Mouse (Mus musculus) left cerebral cortex, postnatal 25 days (tissue): ENCODE measurements around the gene Ppp1r1b. TPM values are rescaled to one million over a fixed set of nuclear protein-coding genes. Genes with fewer than 3 reads are reported as not detected.

Source experiments
- DNase-seq, 2 experiments: peaks; one replicate each; pipeline ENCODE4 v3.0.0; 2022; ENCODE audit warnings: low spot score in 2 of 2, mixed read lengths in 1 of 2
- intact Hi-C: fragments of 180-260 bp; cut with DNase I; formaldehyde crosslinking; loops from one replicate; pipeline ENCODE4 v1.15.1; 2025
- total RNA-seq, 2 experiments: library from RNA; stranded (reverse); gene quantifications; 2 replicates each; pipeline ENCODE4 v1.2.3; 2021

The Ppp1r1b gene
- total RNA-seq, 2 experiments from 2014 or later: 141 to 380 TPM

GRCm38 (mm10) chr11:98385638-98386585 lies 37.7 kb downstream of the Ppp1r1b start, which contains the start of gene Pnmt:
TSS of gene Pnmt (plus strand) at chr11:98386450.
- intact Hi-C loops: no loop called here
- DNase-seq: no peak

- no peak for DNase-seq
- intact Hi-C loops: no loop called here
Observed at GRCm38 (mm10) chr11:98386596-98386995, 38.4 kb downstream of the Ppp1r1b start.

- no peak for DNase-seq
- intact Hi-C loops: no loop called here
Observed at GRCm38 (mm10) chr11:98387056-98387577, 38.9 kb downstream of the Ppp1r1b start.

GRCm38 (mm10) chr11:98388282-98388681 lies 40.1 kb downstream of the Ppp1r1b start:
- DNase-seq: no peak
- intact Hi-C loops: no loop called here

GRCm38 (mm10) chr11:98389221-98389780 lies 41.1 kb downstream of the Ppp1r1b start:
- intact Hi-C loops: loop anchor here (1.0 kb wide), 1 partner anchor 47 kb away; no protein-coding TSS in a partner anchor
- DNase-seq: peak; percentile 70 to 78

GRCm38 (mm10) chr11:98390141-98390540 lies 41.9 kb downstream of the Ppp1r1b start:
- DNase-seq: no peak
- intact Hi-C loops: loop anchor here (5.0 kb wide), 1 partner anchor 123 kb away; no protein-coding TSS in a partner anchor

GRCm38 (mm10) chr11:98392034-98392433 lies 43.8 kb downstream of the Ppp1r1b start:
- no peak for DNase-seq
- intact Hi-C loops: loop anchor here (5.0 kb wide), 1 partner anchor 125 kb away; no protein-coding TSS in a partner anchor

- intact Hi-C loops: loop anchor here (5.0 kb wide), 1 partner anchor 125 kb away; no protein-coding TSS in a partner anchor
- DNase-seq: no peak
Observed at GRCm38 (mm10) chr11:98392645-98393044, 44.4 kb downstream of the Ppp1r1b start.

GRCm38 (mm10) chr11:98393317-98393716 lies 45.1 kb downstream of the Ppp1r1b start:
- intact Hi-C loops: loop anchor here (5.0 kb wide), 1 partner anchor 126 kb away; no protein-coding TSS in a partner anchor
- DNase-seq: no peak

- no peak for DNase-seq
Observed at GRCm38 (mm10) chr11:98394301-98394700, 46.1 kb downstream of the Ppp1r1b start.

GRCm38 (mm10) chr11:98395041-98395440 lies 46.8 kb downstream of the Ppp1r1b start:
- no peak for DNase-seq
- intact Hi-C loops: no loop called here

More at GRCm38 (mm10) chr11:98394301-98394700, 46.1 kb downstream of the Ppp1r1b start:
- intact Hi-C loops: loop anchor here (5.0 kb wide), 1 partner anchor 127 kb away; no protein-coding TSS in a partner anchor

GRCm38 (mm10) chr11:98397946-98398345 lies 49.7 kb downstream of the Ppp1r1b start:
- no peak for DNase-seq
- intact Hi-C loops: no loop called here

- intact Hi-C loops: no loop called here
- DNase-seq: peak; percentile 88 to 95
Observed at GRCm38 (mm10) chr11:98400161-98400726, 52.0 kb downstream of the Ppp1r1b start, which contains the start of gene Pgap3. TSS of gene Pgap3 (minus strand) at chr11:98400490.

- DNase-seq: no peak
- intact Hi-C loops: no loop called here
Observed at GRCm38 (mm10) chr11:98400816-98401215, 52.6 kb downstream of the Ppp1r1b start.

GRCm38 (mm10) chr11:98406621-98407020 lies 58.4 kb downstream of the Ppp1r1b start:
- no peak for DNase-seq
- intact Hi-C loops: no loop called here

Other genes with a start within 250 kb of the Ppp1r1b start
- 10 to 100 TPM; 35.5 to 39.4 TPM for gene Fbxl20, start 198.0 kb upstream of the Ppp1r1b start, total RNA-seq
- gene Med1, start 155.1 kb upstream of the Ppp1r1b start, total RNA-seq: 10 to 100 TPM; 49.6 to 49.7 TPM
- gene Cdk12, start 145.3 kb upstream of the Ppp1r1b start, total RNA-seq: 10 to 100 TPM; 35.2 to 38.8 TPM
- gene Neurod2, start 18.8 kb upstream of the Ppp1r1b start, total RNA-seq: 10 to 100 TPM; 57.3 to 64.3 TPM
- 10 to 100 TPM; 34.1 to 36.8 TPM for gene Stard3, start 10.0 kb downstream of the Ppp1r1b start, total RNA-seq
- 10 to 100 TPM in 1 of 2 experiments, 1 to 10 TPM in 1; 9.3 to 11.6 TPM for gene Tcap, start 35.4 kb downstream of the Ppp1r1b start, total RNA-seq
- gene Pnmt, start 38.0 kb downstream of the Ppp1r1b start, total RNA-seq: under 1 TPM; 0.39 to 0.73 TPM
- 10 to 100 TPM; 10.1 to 11.3 TPM for gene Pgap3, start 52.1 kb downstream of the Ppp1r1b start, total RNA-seq
- gene Erbb2, start 64.1 kb downstream of the Ppp1r1b start, total RNA-seq: 1 to 10 TPM; 1.8 to 2.4 TPM
- 100 to 1,000 TPM; 119 to 120 TPM for gene Mien1, start 90.6 kb downstream of the Ppp1r1b start, total RNA-seq
- gene Grb7, start 98.0 kb downstream of the Ppp1r1b start, total RNA-seq: 1 to 10 TPM; 2.4 to 2.7 TPM
- under 1 TPM in 1 of 2 experiments, not detected in 1; 0.78 TPM for gene Ikzf3, start 197.6 kb downstream of the Ppp1r1b start, total RNA-seq
- not detected for gene Zpbp2, start 202.7 kb downstream of the Ppp1r1b start, total RNA-seq
- gene Ormdl3, start 239.0 kb downstream of the Ppp1r1b start, total RNA-seq: 10 to 100 TPM; 48.9 TPM
- gene Lrrc3c, start 249.9 kb downstream of the Ppp1r1b start, total RNA-seq: not detected